Mouse (Mus musculus): ENCODE measurements at regions not wholly inside any gene's neighbourhood (a gene's known extent, or its start where the extent isn't known, plus 50 kb on each side); places are given as distances from the start of the nearest gene placed in this dataset.

DNA sequence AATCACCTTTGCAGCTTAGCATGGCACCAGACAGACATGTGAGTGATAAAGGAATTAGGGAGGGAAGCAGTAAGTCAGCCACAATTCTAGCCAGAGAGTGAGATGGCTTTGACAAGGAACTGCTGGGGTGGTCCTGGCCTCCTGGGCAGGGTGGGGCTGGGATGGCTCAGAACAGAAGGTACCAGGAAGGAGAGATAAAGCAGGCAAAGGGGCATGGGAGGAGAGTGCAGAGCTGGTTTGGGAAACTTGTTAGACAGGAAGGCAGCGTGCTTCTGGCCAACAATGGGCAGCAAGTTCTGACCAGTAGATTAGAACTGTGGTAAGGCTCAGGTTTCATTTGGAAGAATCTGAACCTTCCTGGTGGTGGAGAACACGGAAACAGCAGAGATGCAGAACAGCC lies 130.5 kb upstream of the Mkln1 start:
- no peak for DNase-seq (ENCODE audit: low spot score in 2 of 2)

DNA sequence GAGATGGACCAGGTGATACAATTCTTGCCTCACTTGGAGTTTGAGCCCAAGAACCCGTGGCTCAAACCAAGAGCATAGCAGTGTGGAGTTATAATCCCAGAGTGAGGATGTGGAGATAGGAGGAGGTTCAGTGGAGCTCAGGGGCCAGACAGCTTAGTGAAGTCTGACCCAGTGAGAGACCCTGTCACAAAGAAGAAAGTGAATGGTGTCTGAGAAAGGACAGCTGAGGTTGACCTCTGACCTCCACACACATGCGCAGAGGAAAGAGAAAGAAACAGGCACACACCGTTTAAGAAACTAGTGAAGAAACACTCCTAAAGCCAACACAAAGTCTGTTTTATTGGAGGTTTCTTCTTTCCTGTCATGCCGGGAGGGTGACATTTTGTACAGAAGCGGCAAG lies 124.7 kb upstream of the Mkln1 start:
- DNase-seq (ENCODE audit: low spot score in 2 of 2) = no peak

DNA sequence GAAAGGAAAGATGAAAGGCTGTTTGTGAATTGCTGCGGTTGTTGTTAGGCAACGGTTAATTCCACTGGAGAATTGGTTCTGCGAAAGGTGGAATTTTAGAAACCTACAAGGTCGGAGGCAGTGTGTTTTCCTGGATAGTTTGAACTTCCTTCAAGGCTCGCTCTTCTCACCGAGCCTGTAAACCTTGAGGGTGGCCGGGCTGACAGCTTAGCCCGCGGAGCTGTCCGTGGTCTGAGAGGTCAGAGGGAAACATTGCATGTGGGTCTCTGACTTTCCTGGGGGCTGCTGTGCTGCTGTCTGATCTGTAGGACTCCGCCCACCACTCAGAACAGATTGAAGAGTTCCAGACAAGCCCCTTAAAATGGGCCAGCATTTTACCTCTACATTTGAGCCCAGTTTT lies 124.3 kb upstream of the Mkln1 start:
- no peak for DNase-seq (ENCODE audit: low spot score in 2 of 2)

DNA sequence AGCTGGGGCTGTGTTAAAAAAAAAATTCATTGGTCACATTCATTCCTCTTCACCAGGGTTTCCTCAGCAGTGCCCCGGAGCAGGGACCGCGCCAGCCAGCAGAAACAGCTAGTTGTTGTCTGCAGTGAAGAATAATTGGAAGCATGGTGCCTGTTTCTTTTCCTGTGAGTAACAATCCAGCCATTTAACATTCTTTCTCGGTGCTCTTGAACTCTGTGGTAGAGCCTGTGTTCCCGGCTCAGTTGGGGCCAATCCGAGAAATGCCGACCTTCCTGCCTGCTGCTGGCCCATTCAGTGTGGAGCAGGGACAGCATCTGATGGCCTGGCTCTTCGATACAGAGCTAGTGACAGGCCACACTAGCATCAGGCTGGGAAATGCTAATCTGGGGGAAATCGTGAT lies 120.7 kb upstream of the Mkln1 start:
- DNase-seq (ENCODE audit: low spot score in 2 of 2) = no peak

DNA sequence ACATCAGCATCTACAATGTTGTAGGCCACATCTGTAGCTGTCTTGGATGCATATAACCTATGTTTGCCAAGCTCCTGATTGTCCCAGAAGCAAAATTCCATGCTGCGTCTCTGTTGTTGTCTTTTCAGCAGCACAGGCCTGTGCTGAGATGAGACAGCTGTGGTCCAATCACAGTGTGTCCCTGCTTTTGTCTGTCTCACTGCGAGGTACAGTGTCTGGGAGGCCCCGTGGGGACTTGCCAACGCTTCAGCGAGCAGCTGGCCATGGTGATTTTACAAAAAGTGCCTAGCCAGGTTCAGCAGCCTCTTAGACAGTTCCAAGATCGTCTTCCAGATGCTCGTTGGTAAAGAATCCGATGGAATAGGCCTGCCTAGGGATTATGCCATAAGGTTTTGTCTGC lies 114.6 kb upstream of the Mkln1 start:
- DNase-seq (ENCODE audit: low spot score in 2 of 2) = no peak

DNA sequence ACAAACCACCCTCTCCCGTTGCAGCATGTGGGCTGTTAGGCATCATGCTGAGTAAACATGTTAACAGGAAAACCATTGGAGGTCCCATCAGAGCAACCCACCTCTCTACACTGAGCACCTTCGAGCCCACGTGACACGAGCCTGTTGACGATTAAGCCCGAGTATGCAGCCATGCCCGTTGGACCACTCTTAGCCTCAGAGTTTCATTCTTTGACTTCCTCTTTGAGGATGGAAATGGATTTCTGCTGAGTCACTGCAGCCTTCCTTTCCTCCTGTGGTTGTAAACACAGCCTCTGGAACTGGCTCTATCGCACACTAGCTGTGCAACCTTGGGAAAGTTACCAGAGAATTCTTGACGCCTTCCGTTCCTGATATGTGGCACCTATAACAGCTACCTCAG lies 114.1 kb upstream of the Mkln1 start:
- DNase-seq (ENCODE audit: low spot score in 2 of 2) = no peak

DNA sequence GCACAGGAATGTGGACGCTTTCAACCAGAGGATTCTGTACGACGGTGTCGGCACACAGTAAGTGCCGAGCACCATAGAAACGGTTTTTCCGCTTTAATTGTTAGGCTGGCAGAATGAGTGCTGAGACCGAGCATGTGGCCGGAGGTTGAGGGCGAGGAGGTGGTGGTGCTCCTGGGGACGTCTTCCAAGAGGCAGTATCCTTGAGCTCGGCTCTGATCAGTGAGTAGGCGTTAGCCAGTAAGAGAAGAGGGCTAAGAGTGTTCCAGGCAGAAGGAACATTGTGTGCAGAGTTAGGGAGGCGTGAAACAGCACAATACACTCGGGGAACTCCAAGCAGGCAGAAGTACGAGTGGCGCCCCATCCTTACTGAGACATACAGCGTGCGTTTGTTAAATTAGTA lies 113.5 kb upstream of the Mkln1 start:
- peak; percentile 82 to 83 for DNase-seq (ENCODE audit: low spot score in 2 of 2)

DNA sequence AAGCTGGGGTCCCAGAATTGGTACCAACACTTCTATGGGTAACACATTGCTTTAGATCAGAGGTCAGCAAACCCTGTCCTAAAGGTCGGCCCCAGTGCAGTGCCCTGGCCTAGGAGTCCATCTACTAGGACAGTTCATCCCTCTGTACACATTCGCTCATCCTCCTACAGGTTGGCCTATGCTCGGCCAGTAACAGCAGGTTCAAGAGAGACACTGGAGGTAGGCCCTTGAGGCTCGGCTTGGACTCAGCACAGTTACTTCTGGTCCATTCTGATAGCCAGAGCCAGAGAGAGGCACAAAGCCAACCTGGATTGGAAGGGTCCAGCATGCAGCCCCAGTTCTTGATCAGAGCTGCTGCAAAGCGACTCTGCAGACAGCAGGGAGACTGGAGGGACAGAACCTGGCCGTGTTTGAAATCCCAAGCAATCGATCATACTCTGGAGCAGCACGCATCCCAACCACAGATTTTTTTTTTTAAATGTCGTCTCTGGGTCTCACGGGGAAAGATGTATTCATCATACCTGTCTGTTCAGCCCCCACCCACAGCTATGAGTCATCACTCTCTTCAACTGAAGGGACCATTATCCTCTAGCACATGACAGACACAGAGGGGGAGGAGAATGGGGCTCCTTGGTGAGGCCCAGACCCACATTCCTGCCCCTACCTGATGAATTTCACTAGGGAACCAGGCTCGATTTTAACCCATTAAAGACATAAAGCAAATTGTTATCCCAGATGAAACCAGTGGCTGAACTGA lies 112.4 kb upstream of the Mkln1 start:
- no peak for DNase-seq (ENCODE audit: low spot score in 2 of 2)

DNA sequence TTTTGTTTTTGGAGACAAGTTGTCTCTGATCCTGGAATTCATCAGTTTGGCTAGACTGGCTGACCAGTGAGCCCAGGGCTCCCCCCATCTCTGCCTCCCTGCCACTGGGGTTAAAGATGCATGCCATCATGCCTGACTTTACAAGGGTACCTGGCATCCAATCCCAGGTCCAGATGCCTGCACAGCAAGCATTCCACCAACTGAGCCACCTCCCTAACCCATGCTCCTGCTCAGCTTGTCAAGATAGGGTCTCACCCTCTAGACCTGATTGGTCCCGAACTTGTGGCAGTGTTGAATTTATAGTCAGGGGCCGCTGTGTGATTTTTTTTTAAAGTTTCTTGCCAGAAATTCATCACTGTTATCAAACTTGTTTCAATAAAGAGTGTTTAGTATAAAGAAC lies 111.4 kb upstream of the Mkln1 start:
- DNase-seq (ENCODE audit: low spot score in 2 of 2) = no peak

DNA sequence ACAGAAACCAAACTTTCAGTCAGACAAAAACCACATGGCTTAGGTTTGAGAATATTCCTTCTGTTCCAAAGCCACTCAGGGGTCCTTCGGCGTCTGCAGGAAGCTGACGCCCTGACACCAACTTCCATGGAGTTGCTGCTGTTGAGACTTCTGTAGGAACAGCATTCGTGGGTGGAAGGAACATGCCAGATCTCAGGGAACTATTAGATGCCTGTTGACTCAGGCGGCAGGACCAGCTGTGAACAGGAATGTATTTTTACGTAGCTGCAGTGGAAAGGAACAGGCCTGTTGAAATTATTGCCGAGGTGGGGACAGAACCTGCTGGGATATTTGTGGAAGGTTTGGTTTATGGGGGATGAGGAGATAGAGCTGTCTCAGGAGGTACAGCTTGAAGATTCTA lies 110.8 kb upstream of the Mkln1 start:
- peak in 1 of 2 experiments; percentile 66 for DNase-seq (ENCODE audit: low spot score in 2 of 2)

DNA sequence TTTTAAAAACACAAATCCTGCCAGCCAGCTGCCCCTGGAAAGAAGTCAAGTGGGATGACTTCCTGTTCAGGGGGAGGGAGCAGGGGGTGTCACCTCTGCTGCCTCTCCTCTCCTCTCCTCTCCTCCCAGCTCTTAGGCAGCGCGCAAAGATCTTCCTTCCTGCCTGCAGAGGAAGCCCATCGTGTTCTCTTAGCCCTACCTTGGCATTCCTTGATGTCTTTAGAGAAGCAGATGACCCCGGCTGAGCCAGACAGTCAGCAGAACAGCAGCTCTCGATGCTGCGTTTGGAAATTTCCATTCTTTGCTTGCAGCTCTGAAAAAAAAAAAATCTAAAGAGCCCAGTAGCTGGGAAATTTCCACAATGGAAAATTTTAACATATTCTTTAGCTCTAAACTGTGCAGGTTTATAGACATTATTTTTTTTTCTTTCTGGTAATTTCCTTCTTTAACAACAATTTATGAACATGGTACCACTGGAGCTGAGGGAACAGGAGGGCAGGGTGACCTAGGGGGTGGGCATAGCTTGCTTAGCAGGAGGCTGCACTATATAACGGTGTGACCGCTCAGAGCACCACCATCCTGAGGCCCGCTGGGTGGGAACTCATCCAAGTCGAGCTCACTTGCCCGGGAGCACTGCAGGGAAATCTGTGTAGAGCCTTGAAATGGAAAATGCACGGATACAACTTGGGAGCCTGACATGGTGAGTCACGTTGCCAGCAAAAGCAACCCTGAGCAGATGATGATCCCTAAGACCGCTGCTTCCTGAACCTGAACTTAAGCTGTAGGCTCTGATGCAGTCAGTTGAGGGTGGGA lies 109.9 kb upstream of the Mkln1 start:
- DNase-seq (ENCODE audit: low spot score in 2 of 2) = peak; percentile 75 to 81

DNA sequence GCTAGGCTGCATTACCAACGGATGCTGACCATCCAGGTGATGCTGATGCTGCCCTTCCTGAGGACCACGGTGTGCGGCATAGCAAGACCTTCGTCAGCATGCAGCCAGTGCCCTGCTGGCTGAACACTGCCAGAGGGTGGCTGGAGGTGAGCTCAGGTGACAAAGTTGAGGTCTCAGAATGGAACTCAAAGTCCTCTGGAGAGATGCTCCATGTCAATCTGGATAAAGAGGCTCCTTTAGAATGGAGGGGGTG lies 109.4 kb upstream of the Mkln1 start:
- DNase-seq (ENCODE audit: low spot score in 2 of 2) = no peak

DNA sequence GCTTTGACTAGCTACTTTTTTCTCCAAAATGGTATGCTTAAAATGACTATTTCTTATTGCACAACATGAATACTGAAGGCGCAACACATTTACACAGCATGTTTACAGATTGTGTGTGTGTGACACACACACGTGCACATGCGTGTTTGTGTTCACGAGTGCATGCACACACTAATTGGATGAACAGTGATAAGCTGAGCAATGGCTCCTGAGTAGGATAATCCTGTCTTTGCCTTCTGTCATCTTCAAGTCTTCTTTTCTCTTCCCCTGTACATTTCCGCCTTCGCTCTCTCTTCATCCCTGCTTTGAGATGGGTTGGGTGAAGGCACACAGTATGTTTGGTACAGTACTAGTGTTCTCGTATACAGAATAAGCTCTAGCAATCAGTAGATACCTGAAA lies 106.5 kb upstream of the Mkln1 start:
- no peak for DNase-seq (ENCODE audit: low spot score in 2 of 2)

DNA sequence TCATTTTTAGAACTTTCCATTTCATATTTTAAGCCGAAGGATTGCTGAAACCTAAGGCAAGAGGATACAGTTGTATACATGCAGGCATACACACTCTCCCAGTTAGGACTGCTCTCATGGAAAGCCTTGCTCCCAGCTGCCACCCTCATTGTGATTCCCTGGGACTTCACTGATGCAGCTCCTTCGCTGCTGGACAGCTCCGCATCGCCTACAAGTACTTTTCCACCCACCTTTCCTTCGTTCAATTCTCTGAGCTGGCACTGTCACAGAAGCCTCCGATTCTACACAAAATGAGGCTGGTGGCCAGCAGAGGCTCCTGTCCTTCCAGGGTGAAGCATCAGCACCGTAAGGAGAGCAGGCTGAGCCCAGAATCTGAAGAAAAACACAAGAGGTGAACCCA lies 105.5 kb upstream of the Mkln1 start:
- DNase-seq (ENCODE audit: low spot score in 2 of 2) = no peak

DNA sequence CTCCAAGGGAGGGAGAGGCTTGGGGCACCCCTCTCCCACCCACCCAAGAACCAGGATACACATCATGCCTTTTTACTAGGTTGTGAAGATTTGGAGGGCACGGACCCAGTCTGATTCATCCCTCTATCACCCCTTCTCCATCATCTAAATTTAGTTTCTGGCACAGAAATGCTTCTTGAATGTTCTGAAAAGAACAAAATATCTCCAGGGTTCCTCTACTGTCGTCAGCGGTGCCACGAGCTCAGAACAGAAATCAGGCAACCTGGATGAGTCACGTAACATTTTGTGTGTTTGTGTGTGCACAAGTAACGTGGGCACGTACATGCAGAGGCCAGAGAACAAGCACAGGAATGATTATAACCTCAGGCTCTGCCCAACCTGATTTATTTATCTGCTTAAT lies 99.1 kb upstream of the Mkln1 start:
- no peak for DNase-seq (ENCODE audit: low spot score in 2 of 2)

DNA sequence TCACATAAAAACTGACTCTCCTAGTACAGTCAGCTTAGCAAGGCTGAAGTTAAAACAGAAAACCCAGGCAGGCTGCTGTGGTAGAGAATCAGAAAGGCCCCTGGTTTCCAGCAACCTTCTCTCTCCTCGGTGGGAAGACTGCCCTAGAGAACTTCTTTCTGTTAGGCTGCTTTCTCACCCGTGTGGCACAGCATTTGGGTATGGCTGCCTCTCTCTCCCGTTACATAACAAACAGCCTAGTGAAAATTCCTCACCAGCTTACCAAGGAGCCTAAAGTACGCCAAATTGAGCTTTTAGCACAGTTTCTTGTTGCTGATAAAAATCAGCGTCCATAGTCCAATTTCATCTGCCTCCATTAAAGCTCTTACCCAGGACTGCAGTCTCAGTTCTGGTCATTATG lies 92.8 kb upstream of the Mkln1 start:
- no peak for DNase-seq (ENCODE audit: low spot score in 2 of 2)

DNA sequence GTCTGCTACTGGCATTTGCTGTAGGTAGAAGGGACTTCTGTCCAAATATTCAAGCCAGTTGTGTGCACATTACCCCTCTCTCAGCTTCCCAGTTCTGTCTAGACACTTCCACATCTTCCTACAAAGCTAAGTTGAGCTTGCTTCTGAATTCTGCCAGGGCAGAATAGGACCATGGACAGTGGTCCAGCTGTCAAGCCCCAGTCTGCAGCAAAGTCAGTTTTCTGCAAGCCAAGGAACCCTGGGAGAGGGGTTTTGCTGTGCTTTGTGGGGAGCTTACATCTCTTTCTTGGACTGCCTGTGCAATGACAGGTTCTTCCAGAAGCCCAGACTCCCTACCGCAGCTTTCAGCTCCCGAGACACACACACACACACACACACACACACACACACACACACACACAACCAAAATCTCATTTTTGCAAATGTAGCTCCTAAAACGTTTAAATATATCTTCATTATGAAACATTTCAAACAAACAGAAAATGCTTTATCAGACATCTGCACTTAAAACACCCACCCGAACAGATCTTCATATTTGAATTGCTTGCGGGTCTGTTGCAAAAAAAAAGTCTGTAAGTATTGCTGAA lies 91.4 kb upstream of the Mkln1 start:
- DNase-seq (ENCODE audit: low spot score in 2 of 2) = no peak

DNA sequence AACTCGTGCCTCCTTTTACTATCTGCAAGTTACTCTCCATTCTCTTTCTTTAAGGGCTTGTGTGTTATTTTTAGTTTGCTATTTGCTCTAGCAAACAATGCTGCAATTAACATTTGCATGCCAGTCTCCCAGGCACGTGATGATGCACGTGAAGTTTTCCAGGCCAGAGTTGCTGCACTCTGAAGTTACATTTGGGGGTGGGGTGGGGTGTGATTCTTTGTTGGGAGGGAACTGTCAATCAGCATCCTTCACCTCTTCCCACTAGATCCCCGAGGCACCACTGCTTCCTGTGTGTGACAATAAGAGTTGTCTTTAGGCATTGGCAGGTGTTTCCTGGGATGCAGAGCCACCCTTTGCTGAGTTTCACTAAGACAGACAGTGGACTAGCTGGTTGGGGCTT lies 90.6 kb upstream of the Mkln1 start:
- DNase-seq (ENCODE audit: low spot score in 2 of 2) = no peak

DNA sequence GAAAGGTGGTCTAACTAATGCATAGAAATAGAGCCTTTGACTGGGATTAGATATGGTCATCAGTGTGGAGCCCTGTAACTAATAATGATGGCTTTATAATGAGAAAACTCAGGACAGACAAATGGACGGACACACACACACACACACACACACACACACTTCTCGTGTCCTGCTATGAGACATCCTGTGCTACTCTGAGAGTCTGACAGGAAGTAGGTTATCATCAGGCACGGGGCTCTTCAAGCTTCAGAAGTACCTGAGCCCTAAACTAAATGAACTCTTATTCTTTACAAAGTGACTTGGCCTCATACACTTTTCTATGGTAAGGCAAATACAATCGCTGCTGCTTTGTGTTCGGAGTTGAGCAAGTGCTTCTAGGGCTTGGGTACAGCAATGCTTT lies 87.9 kb upstream of the Mkln1 start:
- DNase-seq (ENCODE audit: low spot score in 2 of 2) = no peak

DNA sequence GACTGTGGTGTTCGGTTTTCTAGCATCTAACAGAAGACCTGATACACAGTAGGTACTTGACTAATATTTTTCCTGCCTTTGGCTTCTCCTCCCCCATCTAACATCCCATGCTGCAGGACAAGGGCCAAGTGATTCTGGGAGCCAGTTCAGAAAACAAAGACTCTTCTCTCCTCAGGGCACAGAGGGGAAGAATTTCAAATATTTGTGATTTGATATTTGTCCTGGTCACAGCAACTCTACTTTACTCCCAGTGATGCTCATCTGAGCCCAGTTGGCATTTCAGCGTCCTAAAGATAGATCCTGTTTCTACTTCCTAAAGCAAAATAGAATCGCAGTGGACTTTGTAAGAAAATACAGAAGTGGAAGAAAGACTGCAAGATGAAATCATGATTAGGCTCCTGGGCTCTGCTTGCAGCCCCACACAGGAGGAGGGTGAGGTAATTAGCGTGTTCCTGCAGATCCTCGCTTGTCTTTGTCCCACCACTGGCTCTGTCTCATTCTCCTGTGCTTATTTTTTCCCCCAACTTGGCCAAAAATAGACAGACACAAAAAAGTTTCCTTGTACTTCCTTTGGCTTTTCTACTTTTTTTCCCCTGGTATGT lies 84.6 kb upstream of the Mkln1 start:
- no peak for DNase-seq (ENCODE audit: low spot score in 2 of 2)

DNA sequence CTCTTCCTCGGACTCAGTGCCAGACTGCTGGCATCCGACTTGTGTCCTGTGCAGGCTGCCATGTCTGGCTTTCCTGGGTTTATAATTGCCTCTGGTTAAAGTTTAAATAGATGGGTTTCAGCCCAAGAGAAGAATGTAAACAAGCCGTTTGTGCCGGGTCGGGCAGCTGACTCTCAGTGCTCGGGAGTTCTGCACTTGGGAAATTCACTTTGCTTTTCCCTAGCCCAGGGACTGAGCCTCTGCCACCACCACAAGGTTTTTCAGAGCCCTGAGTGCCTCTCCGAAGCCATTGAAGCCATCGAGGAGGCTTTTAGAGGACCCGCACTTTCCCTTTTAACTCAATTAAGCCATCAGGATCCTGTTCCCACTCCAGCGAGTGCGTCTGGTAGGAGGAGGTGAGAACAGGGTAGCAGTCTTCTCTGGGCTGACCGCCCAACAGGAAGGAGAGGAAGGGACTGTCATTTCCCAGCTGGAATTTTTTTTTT lies 80.8 kb upstream of the Mkln1 start:
- DNase-seq (ENCODE audit: low spot score in 2 of 2) = no peak

DNA sequence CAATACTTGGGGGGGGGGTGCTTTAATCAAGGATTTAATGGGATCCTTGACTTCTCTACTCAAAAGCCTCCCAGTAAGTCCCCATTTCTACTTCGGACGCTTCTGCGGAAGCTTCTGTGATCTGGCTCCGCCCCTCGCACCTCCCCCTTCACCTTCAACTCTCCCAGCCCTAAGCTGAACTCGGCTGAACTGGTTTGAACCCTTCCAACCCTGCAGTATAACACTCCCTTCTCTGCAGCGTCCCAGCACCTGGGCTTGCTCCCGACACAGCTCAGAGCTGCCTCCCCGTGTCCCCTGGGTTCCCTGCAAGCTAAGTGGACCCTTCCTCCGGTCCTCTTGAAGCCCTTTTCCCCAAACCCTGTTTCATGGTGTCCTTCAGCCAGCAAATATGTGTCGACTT lies 80.0 kb upstream of the Mkln1 start:
- DNase-seq (ENCODE audit: low spot score in 2 of 2) = no peak

DNA sequence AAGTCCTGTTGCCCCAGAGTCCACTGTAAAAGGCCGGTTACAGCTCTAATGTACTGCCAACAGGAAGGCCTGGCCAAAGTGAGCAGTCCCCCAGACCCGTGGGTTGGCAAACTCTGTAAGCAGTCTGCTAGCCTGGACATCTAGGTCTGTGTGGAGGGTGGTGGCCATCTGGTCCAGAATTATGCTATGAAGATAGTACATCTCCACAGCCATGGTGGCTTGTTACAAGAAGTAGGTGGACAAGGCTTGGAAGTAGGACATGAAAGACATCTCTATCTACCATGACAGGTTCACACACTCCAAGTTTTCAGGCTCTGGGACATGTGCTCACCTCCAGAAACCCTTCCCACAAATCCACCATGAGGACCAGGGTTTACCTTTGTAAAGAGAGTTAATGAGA lies 79.1 kb upstream of the Mkln1 start:
- no peak for DNase-seq (ENCODE audit: low spot score in 2 of 2)

Data from frontal cortex, postnatal 36 days (tissue).